Mouse (Mus musculus) hindbrain, embryonic 11.5 days (tissue): ENCODE measurements at regions not wholly inside any gene's neighbourhood (a gene's known extent, or its start where the extent isn't known, plus 50 kb on each side); places are given as distances from the start of the nearest gene placed in this dataset.
"Not testable (repeated sequence)": the region's sequence is repeated elsewhere in the genome, so short reads cannot be mapped to it uniquely, and the experiment has no call there.

Experiments
- ATAC-seq: fragments of 200-750 bp; cut with Nextera tagmentation; 2 replicates; pipeline ENCODE4 v1.8.0; 2017; ENCODE audit warnings: mild to moderate bottlenecking, moderate TSS enrichment, moderate library complexity; ENCODE audit not compliant: low FRiP score
- DNase-seq: peaks from one replicate; pipeline ENCODE4 v3.0.0-alpha.2; 2015; ENCODE audit warnings: low spot score
- H3K27ac ChIP-seq: fragments of 300-500 bp; sonication (generic); 2 replicates; pipeline ENCODE4 v1.5.1; 2014; ENCODE audit warnings: mild to moderate bottlenecking, low read depth, low read length
- H3K27me3 ChIP-seq: fragments of 300-500 bp; sonication (generic); 2 replicates; pipeline ENCODE4 v1.6.1; 2014; ENCODE audit warnings: mild to moderate bottlenecking, low read length, moderate library complexity, mixed read lengths; ENCODE audit not compliant: control insufficient read depth, insufficient read depth
- H3K36me3 ChIP-seq: fragments of 300-500 bp; sonication (generic); 2 replicates; pipeline ENCODE4 v1.6.1; 2014; ENCODE audit warnings: mild to moderate bottlenecking, low read length, moderate library complexity, mixed read lengths; ENCODE audit not compliant: control insufficient read depth, insufficient read depth
- H3K4me1 ChIP-seq: fragments of 300-500 bp; sonication (generic); replicated peaks from 2 replicates; pipeline ENCODE4 v1.6.1; 2014; ENCODE audit warnings: low read length, mixed read lengths; ENCODE audit not compliant: control insufficient read depth, insufficient read depth
- H3K4me2 ChIP-seq: fragments of 300-500 bp; sonication (generic); replicated peaks from 2 replicates; pipeline ENCODE4 v1.6.1; 2014; ENCODE audit warnings: mild to moderate bottlenecking, low read depth, low read length
- H3K4me3 ChIP-seq: fragments of 300-500 bp; sonication (generic); 2 replicates; pipeline ENCODE4 v1.5.1; 2014; ENCODE audit warnings: low read depth, low read length
- H3K9ac ChIP-seq: fragments of 300-500 bp; sonication (generic); 2 replicates; pipeline ENCODE4 v1.6.1; 2014; ENCODE audit warnings: low read depth, low read length
- H3K9me3 ChIP-seq: fragments of 300-500 bp; sonication (generic); 2 replicates; pipeline ENCODE4 v1.6.1; 2016; ENCODE audit warnings: low read length; ENCODE audit not compliant: control insufficient read depth
- WGBS: fragments of 180-500 bp; shearing (Covaris S2); extraction: QIAGEN DNeasy Blood & Tissue Kit; methylation state at CpG from one replicate; pipeline ENCODE4 v1.1.7; 2014; 5-methylcytosine and 5-hydroxymethylcytosine counted together

DNA sequence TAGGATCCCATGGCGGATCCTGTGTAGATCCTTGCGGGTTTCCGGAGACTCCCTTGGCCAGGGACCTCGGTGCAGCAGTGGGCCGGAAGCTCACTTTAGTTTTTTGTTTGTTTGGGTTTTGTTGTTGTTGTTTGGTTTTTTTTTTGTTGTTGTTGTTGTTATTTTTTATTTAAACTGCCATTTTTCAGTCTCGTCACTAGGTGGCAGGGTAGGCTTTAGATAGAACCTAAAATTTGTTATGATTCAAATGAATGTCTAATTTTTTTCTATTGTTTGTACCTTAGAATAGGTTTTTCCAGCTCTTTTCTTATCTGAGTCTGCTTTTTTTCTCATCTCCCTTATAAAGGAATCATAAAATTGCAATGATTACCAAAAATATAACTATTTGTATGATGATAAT, 834.4 kb upstream of the Tacstd2 start:
- Histone ChIP-seq H3K9ac (no peak overlapping the region), H3K27ac (no peak overlapping the region), H3K27me3 (no peaks in the 10 kb centered on the region), H3K4me2 (no peak overlapping the region), H3K36me3 (no peaks in the 10 kb centered on the region), H3K9me3 (no peaks in the 10 kb centered on the region), H3K4me1 (no peaks in the 10 kb centered on the region), H3K4me3 (no peak overlapping the region)
- DNase-seq (no peak), ATAC-seq (no peak)
- WGBS, result 84% methylated on average over 6 of the region's 6 CpGs

DNA sequence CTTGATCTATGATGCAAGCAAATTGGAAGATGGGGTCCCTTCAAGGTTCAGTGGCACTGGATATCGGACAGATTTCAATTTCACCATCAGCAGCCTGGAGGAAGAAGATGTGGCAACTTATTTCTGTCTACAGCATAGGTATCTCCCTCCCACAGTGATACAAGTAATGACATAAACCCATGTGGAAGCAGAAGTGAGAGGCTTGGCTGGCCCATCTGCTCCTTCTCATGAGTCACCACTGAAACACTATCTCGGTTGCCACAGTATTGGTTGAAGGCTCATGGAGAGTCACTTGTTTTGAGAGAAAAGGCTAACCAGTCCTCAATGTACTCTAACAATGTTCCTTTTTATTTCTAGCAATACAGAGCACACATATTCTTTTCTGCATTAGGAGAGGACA, 804.2 kb upstream of the Tacstd2 start:
- no peak overlapping the region for H3K27ac ChIP-seq
- H3K36me3 ChIP-seq, result no peaks in the 10 kb centered on the region
- no peaks in the 10 kb centered on the region for H3K9me3 ChIP-seq
- WGBS, result 81% methylated on average over 2 of the region's 2 CpGs
- H3K4me2 ChIP-seq, result no peak overlapping the region
- no peak overlapping the region for H3K4me3 ChIP-seq
- no peak for ATAC-seq
- H3K4me1 ChIP-seq, result no peaks in the 10 kb centered on the region
- H3K27me3 ChIP-seq, result no peaks in the 10 kb centered on the region
- H3K9ac ChIP-seq, result no peak overlapping the region
- DNase-seq, result no peak

DNA sequence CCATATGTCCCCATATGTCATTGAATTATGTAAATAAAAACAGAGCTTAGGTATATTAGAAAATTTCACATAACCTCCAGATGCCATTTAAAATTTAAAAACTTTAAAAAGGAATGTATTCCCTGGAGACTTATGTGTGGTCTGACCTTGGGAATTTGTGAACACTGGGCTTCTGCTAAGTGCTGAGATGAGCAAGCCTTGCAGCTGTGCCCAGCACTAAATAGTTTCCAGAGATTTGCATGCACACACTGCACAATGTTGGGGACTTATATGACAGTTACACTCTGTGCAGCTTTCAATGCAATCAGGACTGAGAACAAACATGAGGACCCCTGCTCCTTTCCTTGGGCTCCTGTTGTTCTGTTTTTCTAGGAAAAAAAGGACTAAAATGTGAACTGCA, 803.6 kb upstream of the Tacstd2 start:
- not testable (repeated sequence) for H3K36me3 ChIP-seq, H3K9ac ChIP-seq, DNase-seq, H3K4me3 ChIP-seq, H3K4me1 ChIP-seq, H3K4me2 ChIP-seq, H3K9me3 ChIP-seq, H3K27ac ChIP-seq, H3K27me3 ChIP-seq
- ATAC-seq, result 0 out of 2 replicates have a peak, but pooled peaks have one; percentile 38

DNA sequence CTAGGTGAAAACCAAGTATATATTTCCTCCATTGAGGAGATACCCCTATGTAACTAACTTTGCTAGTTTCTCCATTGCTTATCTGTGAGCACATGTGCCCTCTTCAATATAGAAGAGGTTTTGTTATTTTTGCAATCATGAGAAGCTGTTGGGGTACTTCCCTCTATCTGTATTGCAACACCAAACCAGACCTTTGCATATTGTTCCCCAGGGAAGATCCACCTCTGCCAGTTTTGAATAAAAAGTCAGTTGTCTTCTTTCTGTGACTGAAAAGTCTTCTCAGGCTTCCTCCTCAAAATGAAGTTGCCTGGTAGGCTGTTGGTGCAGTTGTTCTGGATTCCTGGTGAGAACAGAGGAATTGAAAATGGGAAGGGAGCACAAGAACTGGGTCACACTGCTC, 775.8 kb upstream of the Tacstd2 start:
- no peak overlapping the region for H3K27ac ChIP-seq
- DNase-seq (no peak), ATAC-seq (no peak)
- H3K9ac ChIP-seq, result no peak overlapping the region
- no peaks in the 10 kb centered on the region for H3K27me3 ChIP-seq
- H3K4me3 ChIP-seq, result no peak overlapping the region
- no peaks in the 10 kb centered on the region for H3K9me3 ChIP-seq
- no peaks in the 10 kb centered on the region for H3K36me3 ChIP-seq
- H3K4me1 ChIP-seq, result no peaks in the 10 kb centered on the region
- no peak overlapping the region for H3K4me2 ChIP-seq

DNA sequence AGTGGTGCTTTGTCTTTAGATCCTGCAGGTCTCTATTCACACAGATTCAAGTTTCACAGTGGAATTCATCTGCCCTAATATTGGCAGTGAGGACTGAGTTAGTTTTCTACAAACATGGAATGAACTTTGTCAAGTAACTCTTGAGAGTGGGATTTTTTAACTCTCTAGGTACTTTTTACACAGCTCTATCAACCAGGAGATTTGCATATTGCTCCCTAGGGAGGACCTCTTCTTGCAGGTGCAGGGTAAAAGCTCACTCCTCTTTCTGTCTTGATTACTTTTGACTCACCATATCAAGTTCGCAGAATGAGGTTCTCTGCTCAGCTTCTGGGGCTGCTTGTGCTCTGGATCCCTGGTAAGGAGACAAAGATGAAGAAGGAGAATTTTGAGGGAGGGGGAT, 766.5 kb upstream of the Tacstd2 start:
- no peak overlapping the region for H3K9ac ChIP-seq
- H3K27ac ChIP-seq, result no peak overlapping the region
- H3K4me3 ChIP-seq, result no peak overlapping the region
- H3K4me2 ChIP-seq, result no peak overlapping the region
- WGBS, result 82% methylated on average over 1 of the region's 1 CpGs
- no peaks in the 10 kb centered on the region for H3K9me3 ChIP-seq
- no peaks in the 10 kb centered on the region for H3K27me3 ChIP-seq
- DNase-seq, result no peak
- ATAC-seq, result no peak
- H3K4me1 ChIP-seq, result no peaks in the 10 kb centered on the region
- no peaks in the 10 kb centered on the region for H3K36me3 ChIP-seq

DNA sequence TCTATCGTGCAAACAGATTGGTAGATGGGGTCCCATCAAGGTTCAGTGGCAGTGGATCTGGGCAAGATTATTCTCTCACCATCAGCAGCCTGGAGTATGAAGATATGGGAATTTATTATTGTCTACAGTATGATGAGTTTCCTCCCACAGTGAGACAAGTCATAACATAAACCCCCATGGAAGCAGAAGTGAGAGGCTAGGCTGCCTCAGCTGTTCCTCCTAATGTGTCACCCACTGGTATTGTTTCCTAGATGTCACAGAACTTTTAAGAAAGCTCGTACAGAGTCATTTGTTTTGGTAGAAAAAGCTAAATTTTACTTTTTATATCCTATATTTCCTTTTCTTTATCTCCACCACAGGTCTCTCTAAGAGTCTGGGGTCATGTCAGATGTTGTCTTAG, 721.1 kb upstream of the Tacstd2 start:
- DNase-seq (no peak), ATAC-seq (no peak)
- no peak overlapping the region for H3K27ac ChIP-seq
- WGBS, result 66% methylated on average over 2 of the region's 2 CpGs
- H3K36me3 ChIP-seq, result no peaks in the 10 kb centered on the region
- no peak overlapping the region for H3K4me2 ChIP-seq
- no peaks in the 10 kb centered on the region for H3K4me1 ChIP-seq
- no peaks in the 10 kb centered on the region for H3K27me3 ChIP-seq
- H3K4me3 ChIP-seq, result no peak overlapping the region
- H3K9me3 ChIP-seq, result no peaks in the 10 kb centered on the region
- H3K9ac ChIP-seq, result no peak overlapping the region

DNA sequence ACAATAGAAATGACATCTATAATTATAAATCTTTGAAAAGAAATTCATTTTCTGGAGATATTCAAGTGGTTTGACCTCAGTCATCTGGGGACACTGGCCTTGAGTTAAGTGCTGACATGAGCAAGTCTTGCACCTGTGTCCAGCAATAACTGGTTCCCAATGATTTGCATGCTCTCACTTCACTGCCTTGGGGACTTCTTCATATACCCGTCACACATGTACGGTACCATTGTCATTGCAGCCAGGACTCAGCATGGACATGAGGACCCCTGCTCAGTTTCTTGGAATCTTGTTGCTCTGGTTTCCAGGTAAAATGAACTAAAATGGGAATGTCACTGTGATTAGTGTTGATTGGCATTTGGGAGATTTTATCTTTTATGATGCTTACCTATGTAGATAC, 720.6 kb upstream of the Tacstd2 start:
- DNase-seq (no peak), ATAC-seq (no peak)
- no peak overlapping the region for H3K9ac ChIP-seq
- H3K4me2 ChIP-seq, result no peak overlapping the region
- H3K27me3 ChIP-seq, result no peaks in the 10 kb centered on the region
- H3K36me3 ChIP-seq, result no peaks in the 10 kb centered on the region
- H3K4me3 ChIP-seq, result no peak overlapping the region
- H3K4me1 ChIP-seq, result no peaks in the 10 kb centered on the region
- no peak overlapping the region for H3K27ac ChIP-seq
- 87% methylated on average over 2 of the region's 2 CpGs for WGBS
- H3K9me3 ChIP-seq, result no peaks in the 10 kb centered on the region

DNA sequence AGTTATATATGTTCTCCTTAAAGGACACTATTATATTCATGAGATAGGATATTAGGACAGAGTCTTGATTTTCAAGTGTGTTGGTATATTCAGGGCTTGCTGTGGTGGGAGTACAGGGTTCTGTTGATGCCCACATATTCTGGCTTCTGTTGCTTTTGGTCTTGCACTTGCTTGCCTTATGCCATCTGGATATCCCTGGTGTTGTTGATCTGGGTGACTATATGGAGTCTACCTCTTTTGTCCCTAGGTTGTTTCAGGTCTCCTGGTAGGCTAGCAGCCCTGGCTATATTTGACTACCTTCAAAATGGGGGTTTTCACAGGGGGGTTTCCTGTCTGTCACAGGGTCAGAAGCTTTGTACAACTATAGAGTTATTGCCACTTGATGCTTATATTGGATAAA, 717.1 kb upstream of the Tacstd2 start:
- Histone ChIP-seq H3K4me3 (no peak overlapping the region), H3K4me2 (no peak overlapping the region), H3K4me1 (no peaks in the 10 kb centered on the region), H3K27me3 (no peaks in the 10 kb centered on the region), H3K27ac (no peak overlapping the region), H3K36me3 (no peaks in the 10 kb centered on the region), H3K9me3 (no peaks in the 10 kb centered on the region), H3K9ac (no peak overlapping the region)
- DNase-seq (no peak), ATAC-seq (no peak)

DNA sequence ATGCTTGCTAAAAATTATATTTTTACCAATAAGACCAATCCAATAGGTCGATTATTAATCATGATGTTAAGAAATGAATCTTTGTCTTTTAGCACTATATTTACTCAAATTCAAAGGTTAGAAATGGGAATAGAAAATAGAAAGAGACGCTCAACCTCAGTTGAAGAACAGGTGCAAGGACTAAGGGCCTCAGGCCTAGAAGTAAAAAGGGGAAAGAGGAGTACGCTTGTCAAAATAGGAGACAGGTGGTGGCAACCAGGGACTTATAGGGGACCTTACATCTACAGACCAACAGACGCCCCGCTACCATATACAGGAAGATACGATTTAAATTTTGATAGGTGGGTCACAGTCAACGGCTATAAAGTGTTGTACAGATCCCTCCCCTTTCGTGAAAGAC, 715.7 kb upstream of the Tacstd2 start:
- not testable (repeated sequence) for H3K4me1 ChIP-seq, H3K9ac ChIP-seq, DNase-seq, H3K27ac ChIP-seq, H3K9me3 ChIP-seq, H3K27me3 ChIP-seq, H3K36me3 ChIP-seq, ATAC-seq, H3K4me2 ChIP-seq, H3K4me3 ChIP-seq
- WGBS, result no CpG with 5 or more reads among the region's 8 CpGs
